Mouse (Mus musculus) forebrain, embryonic 10.5 days (tissue): ENCODE results near the gene Col19a1. TPM values are rescaled to one million over a fixed set of nuclear protein-coding genes. Genes with fewer than 3 reads are reported as not detected.

ENCODE experiments used
- DNase-seq: peaks from one replicate; pipeline ENCODE4 v3.0.0-alpha.2; 2017; ENCODE audit warnings: low spot score; ENCODE audit errors: extremely low spot score
- H3K27ac ChIP-seq: fragments of 300-500 bp; sonication (generic); 2 replicates; pipeline ENCODE4 v1.5.1; 2016; ENCODE audit warnings: mild to moderate bottlenecking
- H3K27me3 ChIP-seq: fragments of 300-500 bp; sonication (generic); 2 replicates; pipeline ENCODE4 v1.6.1; 2016; ENCODE audit warnings: mild to moderate bottlenecking; ENCODE audit not compliant: poor library complexity, severe bottlenecking
- H3K36me3 ChIP-seq: fragments of 300-500 bp; sonication (generic); replicated peaks from 2 replicates; pipeline ENCODE4 v1.6.1; 2016; ENCODE audit warnings: mild to moderate bottlenecking, moderate library complexity
- H3K4me1 ChIP-seq: fragments of 300-500 bp; sonication (generic); 2 replicates; pipeline ENCODE4 v1.6.1; 2016
- H3K4me3 ChIP-seq: fragments of 300-500 bp; sonication (generic); 2 replicates; pipeline ENCODE4 v1.5.1; 2016; ENCODE audit warnings: mild to moderate bottlenecking, moderate library complexity
- H3K9me3 ChIP-seq: fragments of 300-500 bp; sonication (generic); 2 replicates; pipeline ENCODE4 v1.6.1; 2016; ENCODE audit warnings: mild to moderate bottlenecking, moderate library complexity
- WGBS: fragments of 180-500 bp; shearing (Covaris S2); methylation state at CpG from one replicate; pipeline ENCODE4 v1.1.7; 2016; 5-methylcytosine and 5-hydroxymethylcytosine counted together
- polyA plus RNA-seq: library from polyadenylated mRNA; unstranded; fragments of >200 nt; fragmentation: Nextera tagmentation; extraction: Ambion mirVana; gene quantifications from 2 replicates; pipeline ENCODE4 v1.2.1, GENCODE M21; 2016

Gene Col19a1
- polyA plus RNA-seq, 1 experiment from 2014 or later: 0.14 TPM

GRCm38 (mm10) chr1:24539852-24540251 lies 47.4 kb downstream of the Col19a1 start:
- Histone ChIP-seq H3K4me1 (no peaks in the 10 kb centered on the region), H3K27me3 (no peaks in the 10 kb centered on the region), H3K4me3 (no peak overlapping the region), H3K9me3 (no peaks in the 10 kb centered on the region), H3K27ac (no peak overlapping the region), H3K36me3 (no peaks in the 10 kb centered on the region)
- WGBS: 62% methylated on average over 1 of the region's 1 CpGs
- DNase-seq: no peak

GRCm38 (mm10) chr1:24527194-24527593 lies 60.1 kb downstream of the Col19a1 start:
- 92% methylated on average over 2 of the region's 2 CpGs for WGBS
- DNase-seq: no peak
- H3K4me1 ChIP-seq: no peaks in the 10 kb centered on the region
- no peaks in the 10 kb centered on the region for H3K36me3 ChIP-seq
- no peaks in the 10 kb centered on the region for H3K9me3 ChIP-seq
- no peak overlapping the region for H3K4me3 ChIP-seq
- no peaks in the 10 kb centered on the region for H3K27me3 ChIP-seq
- no peak overlapping the region for H3K27ac ChIP-seq

GRCm38 (mm10) chr1:24517462-24517861 lies 69.8 kb downstream of the Col19a1 start:
- no peaks in the 10 kb centered on the region for H3K9me3 ChIP-seq
- no peak overlapping the region for H3K27ac ChIP-seq
- H3K27me3 ChIP-seq: no peaks in the 10 kb centered on the region
- no peak overlapping the region for H3K4me3 ChIP-seq
- 84% methylated on average over 4 of the region's 4 CpGs for WGBS
- no peaks in the 10 kb centered on the region for H3K4me1 ChIP-seq
- no peak for DNase-seq
- H3K36me3 ChIP-seq: no peaks in the 10 kb centered on the region

- 94% methylated on average over 5 of the region's 5 CpGs for WGBS
- H3K36me3 ChIP-seq: no peaks in the 10 kb centered on the region
- H3K9me3 ChIP-seq: no peaks in the 10 kb centered on the region
- no peaks in the 10 kb centered on the region for H3K27me3 ChIP-seq
- H3K4me3 ChIP-seq: no peak overlapping the region
- H3K4me1 ChIP-seq: no peaks in the 10 kb centered on the region
- no peak overlapping the region for H3K27ac ChIP-seq
- DNase-seq: no peak
Measured at GRCm38 (mm10) chr1:24515341-24515740, 71.9 kb downstream of the Col19a1 start.

- Histone ChIP-seq H3K27me3 (no peaks in the 10 kb centered on the region), H3K27ac (no peak overlapping the region), H3K9me3 (no peaks in the 10 kb centered on the region), H3K36me3 (no peaks in the 10 kb centered on the region), H3K4me3 (no peak overlapping the region), H3K4me1 (no peaks in the 10 kb centered on the region)
- WGBS: 80% methylated on average over 6 of the region's 6 CpGs
- no peak for DNase-seq
Measured at GRCm38 (mm10) chr1:24511536-24511935, 75.7 kb downstream of the Col19a1 start.

- no peaks in the 10 kb centered on the region for H3K27me3 ChIP-seq
- no peaks in the 10 kb centered on the region for H3K9me3 ChIP-seq
- no peak for DNase-seq
- no peaks in the 10 kb centered on the region for H3K4me1 ChIP-seq
- no peak overlapping the region for H3K4me3 ChIP-seq
- no peak overlapping the region for H3K27ac ChIP-seq
- no peaks in the 10 kb centered on the region for H3K36me3 ChIP-seq
- 88% methylated on average over 4 of the region's 4 CpGs for WGBS
Measured at GRCm38 (mm10) chr1:24495400-24495799, 91.9 kb downstream of the Col19a1 start.

- Histone ChIP-seq H3K27me3 (no peaks in the 10 kb centered on the region), H3K4me3 (no peak overlapping the region), H3K36me3 (no peaks in the 10 kb centered on the region), H3K9me3 (no peaks in the 10 kb centered on the region), H3K4me1 (no peaks in the 10 kb centered on the region), H3K27ac (no peak overlapping the region)
- 90% methylated on average over 5 of the region's 5 CpGs for WGBS
- DNase-seq: no peak
Measured at GRCm38 (mm10) chr1:24484161-24484560, 103.1 kb downstream of the Col19a1 start.

GRCm38 (mm10) chr1:24471096-24471710 lies 116.1 kb downstream of the Col19a1 start:
- no peak for DNase-seq
- H3K4me1 ChIP-seq: no peaks in the 10 kb centered on the region
- no peaks in the 10 kb centered on the region for H3K36me3 ChIP-seq
- H3K27me3 ChIP-seq: no peaks in the 10 kb centered on the region
- no peaks in the 10 kb centered on the region for H3K9me3 ChIP-seq
- H3K27ac ChIP-seq: no peak overlapping the region
- no peak overlapping the region for H3K4me3 ChIP-seq
- 87% methylated on average over 7 of the region's 7 CpGs for WGBS

- no peak overlapping the region for H3K27ac ChIP-seq
- no peaks in the 10 kb centered on the region for H3K36me3 ChIP-seq
- H3K9me3 ChIP-seq: no peaks in the 10 kb centered on the region
- H3K4me1 ChIP-seq: no peaks in the 10 kb centered on the region
- 94% methylated on average over 5 of the region's 5 CpGs for WGBS
- no peak for DNase-seq
- H3K27me3 ChIP-seq: no peaks in the 10 kb centered on the region
- H3K4me3 ChIP-seq: no peak overlapping the region
Measured at GRCm38 (mm10) chr1:24470633-24471032, 116.6 kb downstream of the Col19a1 start.

- Histone ChIP-seq H3K27me3 (no peaks in the 10 kb centered on the region), H3K36me3 (no peaks in the 10 kb centered on the region), H3K4me1 (no peaks in the 10 kb centered on the region), H3K27ac (no peak overlapping the region), H3K4me3 (no peak overlapping the region), H3K9me3 (no peaks in the 10 kb centered on the region)
- 88% methylated on average over 3 of the region's 3 CpGs for WGBS
- DNase-seq: no peak
Measured at GRCm38 (mm10) chr1:24461305-24461887, 125.9 kb downstream of the Col19a1 start.

- no peak for DNase-seq
- Histone ChIP-seq H3K36me3 (no peaks in the 10 kb centered on the region), H3K4me3 (no peak overlapping the region), H3K4me1 (peaks cover 4% of the 10 kb centered on the region; the same call in 1 of the 2 replicates), H3K27ac (no peak overlapping the region), H3K9me3 (no peaks in the 10 kb centered on the region), H3K27me3 (no peaks in the 10 kb centered on the region)
- 80% methylated on average over 2 of the region's 2 CpGs for WGBS
Measured at GRCm38 (mm10) chr1:24458015-24458414, 129.3 kb downstream of the Col19a1 start.

GRCm38 (mm10) chr1:24452572-24453269 lies 134.6 kb downstream of the Col19a1 start:
- Histone ChIP-seq H3K9me3 (no peaks in the 10 kb centered on the region), H3K4me3 (no peak overlapping the region), H3K27me3 (no peaks in the 10 kb centered on the region), H3K4me1 (peaks cover 13% of the 10 kb centered on the region), H3K27ac (no peak overlapping the region), H3K36me3 (no peaks in the 10 kb centered on the region)
- 61% methylated on average over 10 of the region's 10 CpGs for WGBS
- no peak for DNase-seq

GRCm38 (mm10) chr1:24452159-24452558 lies 135.1 kb downstream of the Col19a1 start:
- Histone ChIP-seq H3K27ac (no peak overlapping the region), H3K4me3 (no peak overlapping the region), H3K9me3 (no peaks in the 10 kb centered on the region), H3K36me3 (no peaks in the 10 kb centered on the region), H3K4me1 (peaks cover 13% of the 10 kb centered on the region), H3K27me3 (no peaks in the 10 kb centered on the region)
- no peak for DNase-seq
- WGBS: 82% methylated on average over 7 of the region's 7 CpGs
